Mouse (Mus musculus) lung, postnatal 10 days (tissue): ENCODE data around the gene Usp9y.

Experiments used
- DNase-seq: peaks from one replicate; pipeline ENCODE4 v3.0.0; 2021

Gene Usp9y

DNA sequence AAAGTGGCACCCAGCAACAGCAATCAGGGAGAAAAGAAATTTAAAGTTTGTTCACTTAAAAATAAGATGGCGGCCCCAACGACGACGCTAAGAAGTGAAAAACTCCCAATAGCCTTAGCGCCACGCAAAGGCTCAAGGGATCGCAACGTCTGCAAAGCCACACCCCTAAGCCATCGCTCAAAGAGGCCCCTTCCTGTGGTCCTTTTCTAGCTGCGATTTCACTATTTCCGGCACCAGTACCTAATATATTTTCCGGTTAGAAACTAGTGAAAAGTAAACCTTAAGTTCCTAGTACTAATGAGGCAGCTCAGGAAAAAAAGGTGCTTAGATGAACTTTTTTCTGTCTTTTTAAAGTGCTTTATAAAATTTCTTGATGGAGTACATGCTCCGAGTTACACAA lies at the start of gene Usp9y:
Gene Usp9y (minus strand): TSS at position 101 of the 400 bp plus-strand sequence.
- no peak for DNase-seq

GRCm38 (mm10) chrY:1293708-1294107 lies 165.9 kb downstream of the Usp9y start:
- DNase-seq = no peak

- DNase-seq = peak; percentile 72
Measured at GRCm38 (mm10) chrY:1286171-1286795, 173.3 kb downstream of the Usp9y start, which contains the start of gene Ddx3y. TSS of gene Ddx3y (minus strand) at chrY:1286629.

DNA sequence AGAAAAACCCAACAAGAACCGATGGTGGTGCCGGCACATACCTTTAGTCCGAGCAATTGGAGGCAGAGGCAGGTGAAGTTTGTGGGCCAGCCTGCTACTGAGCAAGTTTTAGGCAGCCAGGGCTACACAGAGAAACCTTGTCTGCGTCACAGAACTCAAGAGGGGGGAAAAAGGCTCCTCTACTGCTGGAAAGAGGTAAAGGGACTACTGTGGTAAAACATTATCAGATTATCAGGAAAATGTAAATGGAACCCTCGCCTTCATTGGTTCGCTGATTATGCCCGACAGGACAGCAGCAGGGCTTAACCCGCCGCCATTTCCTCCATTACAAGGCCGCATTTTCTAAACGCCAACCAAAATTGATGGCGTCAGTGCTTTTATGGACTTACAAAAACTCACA lies 173.8 kb downstream of the Usp9y start:
- DNase-seq = peak; percentile 11
